Mouse (Mus musculus): ENCODE measurements around the gene Lrmda.

Gene Lrmda

DNA sequence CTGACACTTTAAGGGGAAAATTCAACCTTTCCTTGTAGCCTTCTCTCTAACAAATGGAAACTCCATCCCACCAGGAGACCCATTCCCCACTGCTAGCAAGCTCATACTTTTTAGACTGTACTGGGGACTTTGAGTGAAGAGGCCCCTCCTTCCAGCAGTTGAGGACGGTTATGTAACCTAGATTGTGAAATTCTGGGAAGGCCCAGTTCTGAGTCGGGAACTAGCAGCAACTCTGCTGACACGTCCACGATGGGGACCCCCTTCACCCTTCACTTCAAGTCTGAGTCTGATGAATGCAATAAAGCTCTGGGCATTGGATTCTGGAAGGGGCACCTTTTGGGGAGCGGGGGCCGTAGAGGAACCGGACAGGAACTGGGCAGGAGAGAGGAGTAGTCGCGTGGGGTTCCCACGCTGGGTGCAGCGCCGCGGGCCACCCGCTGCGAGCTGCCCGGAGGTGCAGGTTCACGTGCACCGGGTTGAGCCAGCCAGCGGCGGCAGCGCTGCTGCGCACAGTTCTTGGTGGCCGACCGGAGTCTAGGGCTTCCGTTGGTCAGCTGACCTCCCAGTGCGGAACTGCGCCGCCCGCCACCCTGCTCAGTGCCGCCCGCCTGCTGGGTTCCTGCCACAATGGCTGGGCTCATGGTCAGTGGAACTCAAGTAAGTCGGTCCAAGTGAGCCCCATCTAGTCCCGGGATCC is at the start of gene Lrmda:
Gene Lrmda, plus strand, starts transcription at position 461 of the 697 bp plus-strand sequence.
- peak; percentile 15 for DNase-seq (ENCODE audit: low spot score)

DNA sequence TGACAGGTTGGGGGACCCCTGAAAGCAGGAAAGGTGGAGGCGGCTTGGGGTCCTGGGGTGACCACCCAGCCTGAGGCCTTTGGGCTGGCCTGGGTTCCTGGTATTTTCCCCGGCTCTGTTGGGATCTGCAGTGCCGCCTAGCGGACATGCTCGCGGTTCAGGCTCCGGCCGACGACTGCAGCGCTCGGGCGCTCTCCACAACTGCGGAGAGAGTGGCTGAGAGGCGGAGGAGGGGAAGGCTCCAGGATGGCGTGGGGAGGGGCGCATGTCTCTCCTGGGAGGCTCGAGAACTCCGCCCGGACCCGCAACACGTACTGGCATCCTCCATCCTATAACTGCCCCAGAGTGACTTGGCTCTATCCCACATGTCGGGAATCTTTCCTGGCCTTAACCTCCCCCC is 38.0 kb upstream of the Lrmda start:
- no peak for DNase-seq (ENCODE audit: low spot score)

DNA sequence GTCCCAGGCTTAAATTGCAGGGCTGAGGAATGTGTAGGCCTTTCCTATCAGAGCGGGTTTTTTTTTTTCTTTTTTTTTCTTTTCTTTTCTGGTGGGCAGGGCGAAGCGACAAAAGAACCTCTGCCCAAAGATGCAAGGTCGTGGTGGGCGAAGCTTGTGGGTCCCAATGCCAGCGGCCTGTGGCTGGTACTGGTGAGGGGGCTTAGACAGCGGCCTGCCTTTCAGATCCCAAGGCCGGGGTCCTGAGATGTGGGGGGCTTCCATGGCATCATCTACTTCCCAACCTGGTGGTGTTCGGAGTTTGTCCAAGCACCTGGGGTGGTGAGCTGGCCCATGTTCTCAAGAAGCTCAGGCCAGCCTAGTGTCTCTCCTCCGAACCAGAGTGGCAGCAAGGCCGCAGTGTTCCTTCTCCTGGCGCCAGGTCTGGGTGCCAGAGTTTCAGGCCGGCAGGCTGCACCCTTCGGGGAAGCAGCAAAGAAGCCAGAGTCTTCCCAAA is 37.4 kb upstream of the Lrmda start:
- DNase-seq (ENCODE audit: low spot score) = no peak

DNA sequence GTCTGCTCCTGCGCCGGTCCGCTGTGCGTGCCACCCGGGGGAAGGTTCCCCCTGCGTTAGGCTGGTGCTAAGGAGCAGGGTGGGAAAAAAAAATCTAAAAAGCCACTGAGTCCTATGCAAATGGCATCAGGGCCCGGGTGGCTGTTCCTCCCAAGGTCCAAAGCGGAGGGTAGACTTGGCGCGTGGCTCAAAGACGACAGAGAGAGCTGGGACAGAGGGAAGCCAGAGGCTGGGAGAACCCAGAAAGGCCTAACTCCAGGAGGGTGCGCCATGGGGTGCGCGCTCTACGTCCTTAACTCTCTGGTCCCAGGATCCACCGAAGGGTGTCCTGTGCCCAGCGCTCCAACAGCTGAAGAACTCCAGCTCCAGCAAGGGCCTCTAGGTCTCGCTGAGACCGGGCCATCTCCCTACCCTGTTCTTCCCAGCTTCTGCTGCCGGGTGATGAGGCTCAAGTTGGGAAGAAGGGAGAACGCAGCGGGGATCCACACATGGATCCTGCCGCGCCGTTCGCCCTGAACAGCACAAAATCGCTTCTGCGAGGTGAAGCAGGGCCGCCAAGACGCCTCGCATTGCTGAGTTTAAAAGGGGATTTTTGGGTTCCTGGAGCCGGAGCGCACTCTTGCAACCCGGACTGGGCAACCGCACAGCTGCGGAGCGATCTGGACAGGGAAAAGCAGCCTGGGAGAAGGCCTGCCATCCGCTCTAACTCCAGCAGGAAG is 36.8 kb upstream of the Lrmda start:
- no peak for DNase-seq (ENCODE audit: low spot score)

DNA sequence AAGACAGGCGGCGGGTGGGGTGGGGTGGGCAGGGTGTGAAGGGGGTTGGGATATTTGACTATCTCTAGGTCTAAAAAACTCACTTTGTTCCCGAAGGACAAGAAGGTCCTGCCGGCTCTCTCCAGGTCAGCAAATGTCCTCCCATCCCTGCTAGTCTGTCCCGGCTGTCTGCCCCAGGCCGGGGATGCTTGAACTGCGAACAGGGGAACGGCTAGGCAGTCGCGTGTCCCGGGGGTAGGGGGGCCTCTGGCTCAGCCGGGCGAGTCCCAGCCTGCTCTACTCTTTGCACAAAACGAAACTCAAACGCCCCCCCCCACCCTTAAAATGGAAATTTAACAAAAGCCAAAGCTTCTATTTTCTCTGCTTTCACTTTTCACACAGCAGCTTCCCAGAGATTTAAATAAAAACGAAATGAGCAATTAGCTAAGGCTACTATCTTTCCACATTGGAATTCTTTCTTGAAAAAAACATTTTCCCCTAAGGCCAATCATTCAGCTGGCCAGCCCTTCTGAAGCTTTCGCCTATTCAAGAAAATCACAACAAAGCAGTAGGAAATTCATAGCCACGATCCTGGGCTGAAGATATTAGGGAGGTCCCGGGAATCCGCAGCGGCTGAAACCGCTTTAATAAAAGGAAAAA is 36.1 kb upstream of the Lrmda start:
- DNase-seq (ENCODE audit: low spot score) = no peak

DNA sequence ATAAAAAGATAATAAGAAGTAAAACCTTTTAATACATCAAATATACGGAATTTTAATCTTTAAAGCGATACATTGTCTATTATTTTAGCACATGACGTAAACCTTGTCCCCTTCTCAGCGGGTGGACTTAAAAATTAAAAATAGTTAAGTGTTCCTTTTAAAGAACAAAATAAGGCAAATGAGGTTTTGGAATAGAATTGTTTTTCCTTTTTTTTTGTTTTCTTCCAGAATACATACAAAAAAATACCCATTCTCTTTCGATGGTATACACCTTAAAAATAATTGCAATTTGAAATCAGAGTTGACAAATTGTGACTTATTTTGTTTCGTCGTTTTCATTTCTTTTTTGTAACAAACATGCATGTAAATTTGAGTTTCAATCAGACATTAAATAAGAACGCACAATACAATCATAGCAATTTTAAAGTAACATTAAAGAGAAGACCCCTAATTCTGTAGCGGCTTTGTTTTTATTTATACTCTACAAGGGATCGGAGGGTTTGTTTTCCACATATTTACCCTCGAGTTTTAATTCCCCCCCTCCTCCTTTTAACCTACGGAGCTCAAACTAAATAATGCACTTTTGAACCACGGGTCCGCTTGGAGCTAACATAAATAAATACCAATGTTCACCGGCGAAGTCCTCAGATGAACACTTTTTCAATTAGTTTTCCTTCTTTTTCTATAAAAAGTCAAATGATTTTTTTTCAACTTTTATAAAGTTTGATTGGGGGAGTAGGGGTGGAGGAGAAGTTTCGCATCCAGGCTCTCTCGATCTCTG is 35.4 kb upstream of the Lrmda start:
- DNase-seq (ENCODE audit: low spot score) = no peak

DNA sequence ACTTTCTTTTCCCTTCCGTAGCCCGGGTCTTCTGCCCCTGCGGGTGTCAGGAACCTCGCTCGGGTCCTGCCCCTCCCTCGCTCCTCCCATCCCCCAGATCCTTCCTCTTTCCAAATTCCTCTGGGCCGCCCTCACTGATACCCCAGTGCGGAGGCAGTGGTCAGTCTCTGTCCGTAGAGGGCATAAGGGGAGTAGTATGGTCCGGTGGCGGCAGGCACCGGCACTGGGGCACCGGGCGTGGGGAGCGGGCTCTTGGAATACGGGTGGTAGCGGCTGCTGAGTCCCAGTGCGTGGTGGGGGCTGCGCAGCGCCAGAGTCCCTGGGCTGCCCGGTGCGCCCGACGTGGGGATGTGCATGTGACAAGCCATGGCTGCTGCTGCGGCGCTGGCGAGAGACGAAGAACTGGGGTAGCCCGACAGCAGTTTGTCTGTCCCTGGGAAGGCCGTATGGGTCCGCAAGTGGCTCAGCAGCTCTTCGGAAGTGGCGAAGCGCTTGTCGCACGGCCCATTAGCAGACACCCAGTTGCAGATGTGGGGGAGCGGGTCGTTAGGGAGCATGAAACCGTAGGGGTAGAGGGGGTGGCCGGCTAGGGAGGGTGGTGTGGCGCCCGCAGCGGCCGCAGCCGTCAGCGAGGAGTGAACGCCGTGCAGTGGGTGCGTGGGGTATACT is 34.6 kb upstream of the Lrmda start:
- no peak for DNase-seq (ENCODE audit: low spot score)

DNA sequence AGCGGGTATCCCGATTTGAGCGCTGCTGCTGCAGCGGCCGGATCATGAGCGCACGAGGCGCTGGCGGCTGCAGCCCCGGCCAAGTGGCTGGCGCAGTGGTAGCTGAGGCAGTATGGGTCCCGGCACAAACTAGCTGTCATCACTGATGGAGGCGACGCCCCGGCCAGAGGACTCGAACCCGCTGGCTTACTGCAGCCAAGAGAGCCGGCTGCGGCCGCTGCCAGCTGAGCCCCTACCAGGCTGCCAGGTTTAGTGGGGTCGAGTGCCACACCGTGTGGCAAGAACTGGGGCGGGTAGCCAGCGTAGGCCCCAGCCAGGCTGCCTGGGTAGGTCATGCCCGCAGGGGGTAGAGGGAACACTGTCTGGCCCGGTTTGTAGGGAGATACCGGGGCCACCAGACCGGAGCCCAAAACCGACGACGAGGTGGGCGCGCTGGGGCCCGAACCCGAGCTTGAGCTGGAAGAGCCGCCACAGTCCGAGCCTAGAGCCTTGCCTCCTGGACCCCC is 34.0 kb upstream of the Lrmda start:
- DNase-seq (ENCODE audit: low spot score) = no peak

DNA sequence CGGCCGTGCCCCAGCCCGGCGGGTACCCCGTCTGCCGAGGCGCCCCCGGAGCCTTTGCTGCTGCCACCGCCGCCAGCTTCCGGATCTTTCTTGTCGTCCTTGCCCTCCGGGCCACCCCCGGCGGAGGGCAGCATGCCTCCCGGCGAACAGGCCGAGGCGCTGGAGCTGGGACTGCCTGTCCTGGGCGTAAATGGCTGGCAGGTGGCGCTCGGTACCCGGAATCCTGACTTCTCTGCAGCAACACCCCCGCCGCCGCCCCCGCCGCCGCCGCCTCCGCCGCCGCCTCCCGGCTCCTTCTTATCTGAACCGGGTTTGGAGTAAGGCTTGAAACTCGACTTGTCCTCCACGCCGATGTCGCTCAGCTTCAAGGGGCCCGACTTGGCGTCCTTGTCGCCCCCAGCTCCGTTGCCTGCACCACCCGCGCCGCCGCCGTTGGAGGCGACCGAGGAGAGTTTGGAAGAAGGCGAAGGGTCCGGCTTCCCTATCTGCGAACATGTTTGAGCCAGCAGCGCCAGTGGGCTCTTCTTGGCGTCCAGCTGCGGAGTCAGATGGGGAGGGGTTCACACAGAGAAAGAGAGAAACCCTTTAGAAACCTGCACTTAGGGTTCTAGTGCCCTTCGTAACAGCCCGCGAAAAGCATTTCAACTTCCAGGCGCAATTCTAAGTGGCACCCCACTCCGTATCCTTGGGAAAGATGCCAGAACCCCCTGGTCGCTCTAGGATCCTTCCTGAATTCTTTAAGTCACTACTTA is 33.4 kb upstream of the Lrmda start:
- DNase-seq (ENCODE audit: low spot score) = no peak

DNA sequence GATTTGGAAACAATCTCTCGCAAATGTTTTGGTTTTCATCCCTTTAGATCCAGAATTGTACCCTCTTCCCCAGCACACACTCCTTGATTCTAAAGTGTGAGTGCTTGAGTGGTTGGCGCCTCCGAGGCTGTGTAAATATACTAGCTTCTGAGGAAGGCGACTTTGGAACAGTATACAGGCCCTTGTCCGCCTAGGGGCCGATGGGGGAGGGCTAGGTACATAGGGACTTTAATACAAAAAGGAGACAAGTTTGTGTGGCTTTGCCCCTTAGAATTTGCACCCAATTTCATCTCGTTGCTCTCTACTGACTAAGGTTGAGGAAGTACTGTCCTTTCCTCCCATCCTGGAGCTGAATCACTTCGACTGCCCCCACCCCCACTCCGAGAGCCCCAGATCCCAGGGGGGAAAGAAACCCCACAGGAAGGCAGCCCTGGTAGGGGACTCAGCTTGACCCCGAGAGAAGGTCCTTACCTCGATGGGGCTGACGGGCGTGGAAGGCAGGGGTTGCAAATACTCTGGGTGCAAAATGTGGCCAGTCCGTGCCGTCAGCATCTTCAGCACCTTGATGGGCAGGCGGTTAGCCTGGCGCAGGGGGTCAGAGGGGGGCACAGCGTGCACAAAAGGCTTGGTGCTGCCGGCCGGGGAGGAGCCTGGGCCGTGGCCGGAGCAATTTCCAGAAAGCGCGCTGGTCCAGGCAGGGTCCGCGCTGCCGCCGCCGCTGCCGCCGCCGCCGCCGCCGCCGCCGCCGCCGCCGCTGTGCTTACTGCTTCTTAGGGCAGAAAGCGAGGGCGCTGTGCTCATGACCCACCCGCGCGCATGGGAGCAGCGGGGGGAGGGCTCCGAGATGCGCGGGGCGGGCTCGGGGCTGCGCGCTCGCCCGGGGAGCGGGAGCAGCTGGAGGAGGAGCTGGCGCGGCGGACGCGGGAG is 32.5 kb upstream of the Lrmda start:
- DNase-seq (ENCODE audit: low spot score) = no peak

DNA sequence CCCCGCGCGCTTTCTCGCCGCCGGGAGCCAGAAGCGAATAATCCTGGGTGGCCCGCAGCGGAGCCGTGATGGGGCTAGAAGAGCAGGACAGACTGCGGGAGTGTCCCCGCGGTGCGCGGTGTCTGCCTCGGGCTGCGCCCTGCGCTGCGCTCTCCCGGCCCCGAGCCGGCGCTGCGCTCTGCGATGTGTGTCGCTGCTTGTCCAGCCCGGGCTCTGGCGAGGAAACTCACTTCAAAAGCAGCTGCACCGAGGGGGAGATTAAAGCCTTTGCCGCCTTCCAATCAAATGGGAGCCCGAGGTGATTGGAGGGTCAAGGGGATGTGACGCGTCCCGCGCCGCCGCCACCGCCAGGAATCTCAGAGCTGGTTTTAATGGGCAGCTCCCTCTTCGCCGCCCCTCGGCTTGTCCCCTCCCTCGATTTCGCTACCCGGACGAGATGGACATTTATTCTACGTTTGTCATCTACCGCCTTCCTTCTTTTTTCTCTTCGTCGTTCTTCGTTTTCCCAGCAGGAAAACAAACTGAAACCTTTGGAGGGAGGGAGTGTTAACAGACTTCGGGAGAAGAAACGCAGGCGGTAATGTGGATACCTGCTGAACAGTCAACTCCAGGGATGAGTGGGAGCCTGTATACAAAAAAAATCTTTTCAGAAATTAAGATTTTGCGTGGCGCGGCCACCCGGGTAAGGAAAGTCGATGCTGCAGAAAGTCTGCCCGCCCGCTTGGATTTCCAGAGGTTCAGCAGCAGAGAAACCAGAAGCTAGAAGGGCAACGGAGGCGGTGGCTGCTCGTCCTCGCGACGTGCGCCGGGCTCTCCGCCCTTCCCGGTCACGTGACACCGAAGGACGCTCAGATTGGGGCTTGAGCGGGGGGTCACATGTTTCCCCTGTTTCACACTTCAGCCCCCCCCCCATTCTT is 31.6 kb upstream of the Lrmda start:
- no peak for DNase-seq (ENCODE audit: low spot score)

DNA sequence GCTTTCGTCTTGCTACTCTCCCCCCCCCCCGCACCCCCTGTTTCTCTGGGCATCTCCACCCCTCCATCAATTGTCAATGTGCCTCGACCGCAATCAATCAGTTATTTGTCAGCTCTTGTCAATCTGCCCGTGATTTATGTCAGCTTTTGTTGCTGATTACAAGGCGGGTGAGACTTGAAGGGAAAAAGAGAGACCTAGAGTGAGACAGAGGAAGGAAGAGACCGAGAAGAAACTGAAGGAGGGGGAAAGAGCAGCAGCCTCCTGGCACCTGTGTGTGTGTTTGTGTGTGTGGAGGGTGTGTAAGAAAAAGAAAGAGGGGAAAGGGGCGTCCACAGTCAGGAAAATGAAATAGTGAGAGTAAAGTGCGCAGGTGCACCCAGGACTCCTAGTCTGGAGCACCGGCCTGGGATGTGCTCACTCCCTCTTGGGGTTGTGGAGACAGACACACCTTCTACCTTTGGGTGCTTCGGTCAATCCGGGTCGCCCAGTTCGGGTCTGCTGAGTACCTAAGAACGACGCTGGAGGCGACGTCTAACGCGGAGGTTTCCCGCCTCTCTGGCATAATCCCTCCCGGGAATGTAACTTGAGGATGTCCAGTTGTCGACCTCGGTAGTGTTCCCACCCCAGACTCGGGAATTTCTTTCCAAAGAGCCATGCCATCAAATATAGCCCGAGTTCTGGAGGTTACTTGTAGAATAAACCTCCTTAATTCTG is 30.8 kb upstream of the Lrmda start:
- no peak for DNase-seq (ENCODE audit: low spot score)

DNA sequence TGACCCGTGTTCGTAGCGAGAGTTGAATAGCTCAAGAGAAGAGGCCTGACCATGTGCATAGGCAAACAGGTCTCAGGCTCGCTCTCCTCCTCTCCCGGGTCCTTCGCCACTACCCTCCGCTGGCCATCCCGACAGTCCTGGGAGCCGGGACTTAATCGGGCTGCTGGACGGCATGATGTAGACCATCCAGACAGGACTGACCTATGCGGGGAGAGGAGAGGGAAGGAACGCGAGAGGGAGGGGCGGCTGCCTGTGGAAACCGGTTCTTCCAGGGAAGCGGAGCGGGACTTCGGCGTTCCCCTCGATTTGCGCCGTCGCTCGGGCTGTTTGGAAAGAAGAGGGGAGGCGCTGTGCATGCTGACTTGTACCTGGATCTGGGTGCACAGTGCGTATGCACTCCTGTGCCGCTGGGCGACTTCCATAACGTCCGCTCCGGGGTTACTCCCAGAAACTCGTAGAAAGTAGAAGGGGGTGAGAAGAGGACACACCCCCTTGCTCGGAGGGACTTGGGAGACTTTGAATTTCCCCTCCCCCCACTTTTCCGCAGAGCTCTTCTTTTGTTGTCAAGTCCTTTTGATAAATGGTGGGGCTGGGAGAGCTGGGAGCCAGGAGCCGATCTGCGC is 30.1 kb upstream of the Lrmda start, which contains the start of gene Zfp503:
Gene Zfp503, minus strand, starts transcription at position 311 of the 623 bp plus-strand sequence.
- no peak for DNase-seq (ENCODE audit: low spot score)

DNA sequence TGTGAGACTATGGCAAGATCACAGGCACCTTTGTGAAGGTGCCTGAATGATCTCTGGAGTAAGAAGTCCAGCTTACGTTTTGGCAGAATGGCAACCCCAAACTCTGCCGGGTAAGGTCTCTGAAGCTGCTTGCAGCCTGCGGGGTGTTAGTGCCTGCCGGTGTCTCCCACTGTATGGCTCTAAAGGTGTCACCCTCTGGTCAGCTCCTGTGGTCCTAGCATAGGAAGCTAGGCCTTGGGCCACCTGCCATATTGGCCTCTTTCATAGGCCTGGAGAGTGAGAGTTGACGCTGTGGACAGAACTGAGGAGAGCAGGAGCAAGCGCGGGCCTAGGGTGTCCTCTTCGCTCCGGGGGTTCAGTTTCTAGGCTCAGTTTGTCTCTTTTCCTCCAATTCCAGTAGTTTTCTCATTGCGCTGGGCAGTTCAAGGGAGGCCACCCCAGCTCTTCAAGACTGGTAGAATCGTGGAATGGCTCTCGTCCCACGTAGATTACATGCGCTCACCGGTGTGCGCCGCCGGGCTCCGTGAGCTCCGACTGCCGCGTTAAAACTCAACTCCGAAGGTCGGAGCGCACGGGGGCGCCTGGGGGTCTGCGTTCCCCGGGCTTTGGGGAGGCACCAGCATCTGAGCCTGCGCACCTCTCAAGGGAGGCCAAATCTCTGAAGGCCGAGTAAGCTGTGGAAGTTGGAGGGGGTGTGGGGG is 29.0 kb upstream of the Lrmda start:
- no peak for DNase-seq (ENCODE audit: low spot score)

DNA sequence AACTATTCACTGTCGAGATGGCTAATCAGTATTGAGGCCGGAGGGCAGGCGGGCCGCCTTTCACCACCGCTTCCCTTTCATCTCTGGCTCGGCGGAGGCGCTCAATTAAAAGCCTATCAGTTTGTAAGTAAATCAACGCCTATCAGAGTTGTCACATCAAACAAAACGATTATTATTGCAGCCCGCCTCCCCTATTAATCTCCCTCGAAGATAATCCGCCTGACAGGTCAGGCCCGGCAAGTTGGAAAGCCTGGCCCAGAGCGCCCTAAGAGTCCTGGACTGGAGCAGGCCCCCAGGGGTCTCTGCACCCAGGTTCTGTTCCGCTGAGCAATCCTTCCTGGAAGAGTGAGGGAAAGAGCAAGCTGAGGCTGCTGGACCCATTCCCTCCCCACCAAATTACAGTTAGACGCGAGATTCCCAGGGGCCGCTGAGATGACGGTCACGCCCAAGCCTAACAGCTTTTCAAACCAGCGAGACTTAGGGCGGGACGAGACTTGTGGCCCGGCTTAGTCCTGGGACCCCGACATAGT is 28.2 kb upstream of the Lrmda start:
- DNase-seq (ENCODE audit: low spot score) = no peak

DNA sequence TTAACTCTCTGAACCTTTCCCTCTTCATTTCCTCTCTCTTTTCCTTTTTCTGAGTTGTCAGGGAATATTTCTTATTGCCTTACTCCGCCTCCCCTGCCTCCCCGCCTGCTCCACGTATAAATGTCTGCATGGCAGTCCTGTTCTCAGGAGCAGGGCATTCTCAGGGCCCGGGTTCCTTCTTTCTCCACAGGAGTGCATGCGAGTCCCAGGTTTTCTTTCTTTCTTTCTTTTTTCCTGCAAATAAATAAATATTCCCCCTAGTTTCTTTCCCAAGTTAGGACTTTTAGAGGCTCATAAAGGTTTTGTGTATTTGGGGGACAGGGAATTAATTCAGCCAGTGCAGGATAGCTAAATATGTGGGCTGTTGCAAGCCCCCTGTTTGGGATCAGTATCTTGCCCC is 27.7 kb upstream of the Lrmda start:
- no peak for DNase-seq (ENCODE audit: low spot score)

Measured in spleen, adult 12 weeks (tissue).